Mouse (Mus musculus): Measurements from ENCODE around the gene Ehbp1l1.

Gene Ehbp1l1

DNA sequence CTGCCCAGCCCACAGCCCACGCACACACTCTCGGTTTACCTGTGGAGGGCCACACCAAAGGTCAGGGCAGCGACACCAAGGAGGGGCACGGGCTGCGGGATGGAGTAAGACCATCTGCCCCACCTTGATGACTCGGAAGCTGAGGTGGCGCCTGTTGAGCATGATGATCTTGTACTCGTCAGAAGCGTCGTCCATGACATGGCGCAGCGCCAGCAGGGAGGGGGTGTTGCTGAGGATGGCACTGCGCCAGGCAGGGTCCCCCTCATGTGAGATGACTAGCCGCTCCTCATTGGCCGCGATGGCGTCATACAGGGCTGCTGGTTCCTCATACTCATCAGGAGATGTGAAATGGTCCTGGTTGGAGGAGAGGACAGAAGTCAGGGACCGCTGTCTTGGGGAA, 59.7 kb downstream of the Ehbp1l1 start:
- no peak for DNase-seq (ENCODE audit: low spot score)

DNA sequence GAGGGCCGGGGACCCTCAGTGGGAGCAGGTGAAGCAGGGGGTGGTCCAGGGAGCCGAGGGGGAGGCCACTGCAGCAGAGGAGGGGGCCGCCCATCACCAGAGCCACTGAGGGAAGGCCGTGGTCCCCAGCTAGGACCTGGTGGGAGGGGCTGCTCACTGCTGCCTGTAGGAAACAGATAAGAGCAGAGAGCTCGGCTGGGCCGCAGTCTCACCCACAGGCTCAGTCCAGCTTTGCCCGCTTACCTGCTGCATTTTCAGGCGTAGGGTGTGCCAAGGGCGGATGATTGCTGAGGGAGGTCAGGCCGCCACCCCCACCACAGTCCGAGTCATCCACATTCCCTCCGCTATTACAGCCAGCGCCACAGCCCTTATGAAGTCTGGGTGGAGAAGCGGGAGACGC, 60.7 kb downstream of the Ehbp1l1 start:
- peak; percentile 87 for DNase-seq (ENCODE audit: low spot score)

DNA sequence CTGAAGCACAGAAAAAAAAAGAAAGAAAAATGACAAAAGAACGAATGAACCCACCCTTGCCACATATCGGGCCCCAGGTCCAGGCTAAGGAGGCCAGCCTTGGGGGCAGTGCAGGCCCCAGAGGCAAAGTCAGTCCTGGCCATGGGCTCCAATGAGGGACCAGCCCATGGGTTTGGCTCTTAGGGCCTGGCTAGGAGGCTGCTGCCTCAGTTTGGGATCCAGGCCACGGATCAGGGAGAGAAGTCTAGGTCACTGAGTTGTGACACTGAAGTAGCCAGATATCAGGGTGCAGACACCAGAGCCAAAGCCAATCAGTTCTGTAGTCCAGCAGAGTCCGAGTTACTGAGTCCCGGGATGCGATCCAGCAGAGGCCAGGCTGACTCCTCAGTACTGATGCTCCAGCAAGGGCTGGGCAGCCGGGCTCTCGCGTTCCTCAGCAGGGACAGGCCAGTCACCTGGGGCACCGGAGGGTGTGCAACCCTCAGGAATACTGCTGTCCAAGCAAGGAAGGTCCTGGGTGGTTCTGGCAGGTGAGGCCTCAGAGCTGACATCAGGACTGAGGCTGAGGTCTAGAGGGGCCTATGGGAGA, 61.4 kb downstream of the Ehbp1l1 start:
- no peak for DNase-seq (ENCODE audit: low spot score)

DNA sequence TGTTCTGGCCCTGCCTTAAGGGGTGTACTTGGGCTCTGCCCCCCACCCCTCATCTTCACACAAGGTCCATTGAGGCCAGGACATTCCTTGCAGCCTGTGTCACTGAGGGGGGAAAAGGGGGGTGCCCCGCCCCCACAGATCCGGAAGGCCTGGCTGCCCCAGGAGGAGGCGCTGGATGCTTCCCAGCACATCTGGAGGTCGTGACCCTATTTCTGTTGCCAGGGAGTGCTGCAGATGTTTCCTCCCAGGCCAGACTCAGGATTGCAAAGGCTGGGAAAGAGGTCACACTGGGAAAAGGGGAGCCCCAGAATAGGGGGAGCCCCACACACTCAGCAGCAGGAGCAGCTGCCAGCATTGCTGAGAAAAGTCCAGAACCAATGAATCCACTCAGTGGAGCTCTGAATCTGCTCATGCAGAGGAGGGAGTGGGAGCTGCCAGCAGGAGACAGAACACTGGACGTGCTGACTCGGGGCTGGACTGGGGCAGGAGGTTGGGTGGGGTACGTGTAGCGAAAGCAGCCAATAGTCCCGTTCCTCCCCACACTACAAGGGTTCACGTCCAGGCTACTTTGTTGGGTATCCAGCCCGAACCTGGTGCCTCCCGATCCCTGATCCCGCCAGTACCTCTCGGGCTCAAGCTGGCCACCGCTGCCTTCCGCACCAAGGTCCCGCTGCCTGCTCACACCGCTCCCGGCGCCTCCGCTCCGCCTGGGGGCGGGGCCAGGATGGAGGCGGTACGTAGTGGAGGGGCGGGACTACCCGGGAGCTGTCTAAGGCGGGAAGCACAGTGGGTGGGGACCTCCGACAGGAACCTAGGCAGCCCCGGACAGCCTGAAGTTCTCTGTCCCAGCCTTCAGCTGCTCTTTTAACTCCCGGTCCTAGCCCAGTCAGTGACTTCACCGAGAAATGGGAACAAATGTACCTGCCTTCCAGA, 62.9 kb downstream of the Ehbp1l1 start, which contains the start of gene Sipa1:
Gene Sipa1 (minus strand): TSS at position 727 of the 933 bp plus-strand sequence.
- peak; percentile 95 for DNase-seq (ENCODE audit: low spot score)

DNA sequence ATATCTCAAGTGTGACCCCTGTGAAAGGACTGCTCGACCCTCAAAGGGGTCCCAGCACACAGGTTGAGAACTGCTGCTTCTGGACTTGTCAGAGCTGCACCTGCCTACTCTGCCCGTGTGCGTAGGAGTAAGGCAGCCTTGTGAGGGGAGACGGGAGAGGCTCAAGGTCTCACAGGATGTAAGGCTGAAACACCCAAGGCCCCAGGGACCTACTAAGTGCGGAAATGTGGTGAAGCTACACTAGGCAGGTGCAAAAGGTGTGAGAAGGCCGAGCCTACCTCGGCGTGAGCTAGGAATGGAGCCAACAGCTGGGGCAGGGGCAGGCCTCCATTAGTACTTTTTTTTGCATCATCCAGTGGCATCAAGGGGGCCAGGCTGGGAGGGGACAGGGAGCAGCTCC, 63.8 kb downstream of the Ehbp1l1 start:
- no peak for DNase-seq (ENCODE audit: low spot score)

DNA sequence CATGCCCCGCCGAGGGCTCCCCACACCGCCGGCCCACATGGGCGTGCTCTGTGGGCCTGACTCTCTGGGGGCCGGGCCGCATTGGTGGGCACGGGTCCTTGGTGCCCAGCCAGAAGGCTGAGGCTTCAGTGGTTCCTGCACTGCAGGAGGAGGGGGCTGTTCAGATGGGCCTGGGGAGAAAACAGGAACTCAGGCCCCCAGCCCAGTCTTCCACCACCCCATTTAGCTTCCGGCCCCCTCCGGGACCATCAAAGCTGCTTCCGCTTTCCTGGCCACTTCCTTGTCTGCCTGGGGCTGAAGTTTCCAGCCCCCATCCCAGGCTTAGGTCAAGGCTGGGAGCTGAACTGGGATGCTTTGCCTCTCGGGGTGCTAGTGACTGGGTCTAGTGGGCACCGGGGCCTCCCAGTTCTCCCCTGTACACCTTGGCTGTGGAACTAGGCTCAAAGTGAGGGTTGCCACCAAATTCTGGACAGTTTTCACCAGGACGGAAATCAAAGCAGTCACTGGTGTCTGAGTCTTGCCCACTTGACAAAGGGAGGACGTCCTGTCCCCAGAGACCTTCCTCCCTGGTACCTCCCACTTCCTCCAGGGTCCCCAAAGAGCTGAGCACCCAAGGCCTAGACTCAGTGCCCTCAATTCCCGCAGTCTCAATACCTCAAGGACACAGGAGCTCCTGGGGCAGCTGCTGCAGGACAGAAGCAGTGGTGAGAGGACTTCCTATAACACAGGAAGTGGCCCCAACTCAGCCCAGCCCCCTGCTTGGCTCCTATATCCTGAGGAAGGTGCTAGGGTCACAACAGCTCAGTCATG, 65.0 kb downstream of the Ehbp1l1 start:
- no peak for DNase-seq (ENCODE audit: low spot score)
